Mouse (Mus musculus) hindbrain, postnatal 0 days (tissue): ENCODE results near the gene Afdn. TPM values are rescaled to one million over a fixed set of nuclear protein-coding genes. Genes with fewer than 3 reads are reported as not detected.

Experiments used
- ATAC-seq: fragments of 200-750 bp; cut with Nextera tagmentation; 2 replicates; pipeline ENCODE4 v1.8.0; 2017; ENCODE audit warnings: mild to moderate bottlenecking, moderate TSS enrichment, moderate library complexity
- DNase-seq: peaks from one replicate; pipeline ENCODE4 v3.0.0-alpha.2; 2015; ENCODE audit warnings: low spot score
- H3K27ac ChIP-seq: fragments of 300-500 bp; sonication (generic); 2 replicates; pipeline ENCODE4 v1.5.1; 2014; ENCODE audit warnings: mild to moderate bottlenecking
- H3K27me3 ChIP-seq: fragments of 300-500 bp; sonication (generic); 2 replicates; pipeline ENCODE4 v1.6.1; 2014; ENCODE audit warnings: low read length, mixed read lengths; ENCODE audit not compliant: insufficient read depth
- H3K36me3 ChIP-seq: fragments of 300-500 bp; sonication (generic); 2 replicates; pipeline ENCODE4 v1.6.1; 2014; ENCODE audit warnings: low read length, mixed read lengths; ENCODE audit not compliant: insufficient read depth
- H3K4me1 ChIP-seq: fragments of 300-500 bp; sonication (generic); 2 replicates; pipeline ENCODE4 v1.6.1; 2014; ENCODE audit warnings: antibody characterized with exemption, low read length, mixed read lengths; ENCODE audit not compliant: insufficient read depth
- H3K4me2 ChIP-seq: fragments of 300-500 bp; sonication (generic); 2 replicates; pipeline ENCODE4 v1.6.1; 2014; ENCODE audit warnings: low read depth, mild to moderate bottlenecking, low read length, moderate library complexity, mixed read lengths
- H3K4me3 ChIP-seq: fragments of 300-500 bp; sonication (generic); 2 replicates; pipeline ENCODE4 v1.5.1; 2014; ENCODE audit warnings: low read length
- H3K9ac ChIP-seq: fragments of 300-500 bp; sonication (generic); replicated peaks from 2 replicates; pipeline ENCODE4 v1.6.1; 2014; ENCODE audit warnings: mild to moderate bottlenecking, low read length, moderate library complexity, mixed read lengths
- H3K9me3 ChIP-seq: fragments of 300-500 bp; sonication (generic); 2 replicates; pipeline ENCODE4 v1.6.1; 2016; ENCODE audit warnings: low read length, mixed read lengths
- CTCF ChIP-seq: IDR thresholded peaks from 2 replicates; pipeline ENCODE4 v1.5.1; 2016; ENCODE audit warnings: antibody characterized with exemption, control low read depth, low read depth
- WGBS: fragments of 180-500 bp; shearing (Covaris S2); extraction: QIAGEN DNeasy Blood & Tissue Kit; methylation state at CpG from one replicate; pipeline ENCODE4 v1.1.7; 2014; 5-methylcytosine and 5-hydroxymethylcytosine counted together
- polyA plus RNA-seq: library from polyadenylated mRNA; unstranded; fragments of >200 nt; fragmentation: Nextera tagmentation; extraction: Ambion mirVana; gene quantifications from 2 replicates; pipeline ENCODE4 v1.2.1, GENCODE M21; 2015
- total RNA-seq: library from RNA; depleted of rRNA; stranded (reverse); fragments of >200 nt; gene quantifications from 2 replicates; pipeline ENCODE4 v1.2.3, GENCODE M21; 2014

Gene Afdn
- total and polyA plus RNA-seq, 2 experiments from 2014 or later, result 78.9 to 127 TPM

- no peak for TF ChIP-seq CTCF
- Histone ChIP-seq H3K9me3 (no peaks in the 10 kb centered on the region), H3K4me1 (no peaks in the 10 kb centered on the region), H3K9ac (no peak overlapping the region), H3K27ac (no peak overlapping the region), H3K27me3 (no peaks in the 10 kb centered on the region), H3K4me2 (no peak overlapping the region), H3K36me3 (peaks cover 41% of the 10 kb centered on the region), H3K4me3 (no peak overlapping the region)
- ATAC-seq (no peak), DNase-seq (no peak)
- WGBS, result 86% methylated on average over 5 of the region's 5 CpGs
Measured at GRCm38 (mm10) chr17:13883540-13883939, 123.2 kb downstream of the Afdn start.

- Histone ChIP-seq H3K4me3 (no peak overlapping the region), H3K9me3 (no peaks in the 10 kb centered on the region), H3K4me2 (no peak overlapping the region), H3K4me1 (no peaks in the 10 kb centered on the region), H3K27me3 (no peaks in the 10 kb centered on the region), H3K9ac (no peak overlapping the region), H3K36me3 (peaks cover 22% of the 10 kb centered on the region), H3K27ac (no peak overlapping the region)
- ATAC-seq, result no peak
- no peak for TF ChIP-seq CTCF
- no peak for DNase-seq
- 89% methylated on average over 7 of the region's 7 CpGs for WGBS
Measured at GRCm38 (mm10) chr17:13889818-13890434, 129.6 kb downstream of the Afdn start.

- no peak overlapping the region for H3K4me2 ChIP-seq
- WGBS, result 86% methylated on average over 1 of the region's 1 CpGs
- DNase-seq (no peak), ATAC-seq (no peak)
- H3K27ac ChIP-seq, result no peak overlapping the region
- H3K4me3 ChIP-seq, result no peak overlapping the region
- peaks cover 15% of the 10 kb centered on the region for H3K36me3 ChIP-seq
- no peaks in the 10 kb centered on the region for H3K9me3 ChIP-seq
- H3K9ac ChIP-seq, result no peak overlapping the region
- H3K4me1 ChIP-seq, result no peaks in the 10 kb centered on the region
- no peaks in the 10 kb centered on the region for H3K27me3 ChIP-seq
- TF ChIP-seq CTCF, result no peak
Measured at GRCm38 (mm10) chr17:13890932-13891331, 130.6 kb downstream of the Afdn start.

- no peak overlapping the region for H3K9ac ChIP-seq
- no peaks in the 10 kb centered on the region for H3K9me3 ChIP-seq
- ATAC-seq, result no peak
- no peaks in the 10 kb centered on the region for H3K27me3 ChIP-seq
- peaks cover 37% of the 10 kb centered on the region for H3K36me3 ChIP-seq
- no peak for TF ChIP-seq CTCF
- no peak overlapping the region for H3K27ac ChIP-seq
- no peaks in the 10 kb centered on the region for H3K4me1 ChIP-seq
- no peak overlapping the region for H3K4me2 ChIP-seq
- H3K4me3 ChIP-seq, result no peak overlapping the region
- WGBS, result 91% methylated on average over 17 of the region's 17 CpGs
- no peak for DNase-seq
Measured at GRCm38 (mm10) chr17:13898838-13899237, 138.5 kb downstream of the Afdn start.

GRCm38 (mm10) chr17:13899241-13899640 lies 138.9 kb downstream of the Afdn start:
- Histone ChIP-seq H3K27ac (no peak overlapping the region), H3K4me2 (no peak overlapping the region), H3K9ac (no peak overlapping the region), H3K27me3 (no peaks in the 10 kb centered on the region), H3K36me3 (peaks cover 41% of the 10 kb centered on the region), H3K9me3 (no peaks in the 10 kb centered on the region), H3K4me3 (no peak overlapping the region), H3K4me1 (no peaks in the 10 kb centered on the region)
- TF ChIP-seq CTCF, result no peak
- no peak for DNase-seq
- 0 out of 2 replicates have a peak, but pooled peaks have one; percentile 12 for ATAC-seq
- WGBS, result 88% methylated on average over 7 of the region's 7 CpGs

GRCm38 (mm10) chr17:13903793-13904192 lies 143.5 kb downstream of the Afdn start:
- Histone ChIP-seq H3K27ac (no peak overlapping the region), H3K4me1 (no peaks in the 10 kb centered on the region), H3K4me3 (no peak overlapping the region), H3K36me3 (peaks cover 38% of the 10 kb centered on the region), H3K27me3 (no peaks in the 10 kb centered on the region), H3K9me3 (no peaks in the 10 kb centered on the region), H3K4me2 (no peak overlapping the region), H3K9ac (no peak overlapping the region)
- ATAC-seq (no peak), DNase-seq (no peak)
- no peak for TF ChIP-seq CTCF
- 91% methylated on average over 8 of the region's 8 CpGs for WGBS

GRCm38 (mm10) chr17:13907082-13907481 lies 146.7 kb downstream of the Afdn start:
- Histone ChIP-seq H3K4me1 (no peaks in the 10 kb centered on the region), H3K9ac (no peak overlapping the region), H3K9me3 (no peaks in the 10 kb centered on the region), H3K4me2 (no peak overlapping the region), H3K4me3 (no peak overlapping the region), H3K36me3 (peaks cover 28% of the 10 kb centered on the region), H3K27ac (no peak overlapping the region), H3K27me3 (no peaks in the 10 kb centered on the region)
- TF ChIP-seq CTCF, result no peak
- DNase-seq (no peak), ATAC-seq (0 out of 2 replicates have a peak, but pooled peaks have one; percentile 27)
- WGBS, result 96% methylated on average over 5 of the region's 5 CpGs
